Mouse (Mus musculus) adrenal gland, postnatal 4 days (tissue): ENCODE results near the gene Gcc1. TPM values are rescaled to one million over a fixed set of nuclear protein-coding genes. Genes with fewer than 3 reads are reported as not detected.

Experiments
- DNase-seq, 2 experiments: peaks; one replicate each; pipeline ENCODE4 v3.0.0; 2021 to 2022; ENCODE audit warnings: low spot score in 2 of 2, mixed read lengths in 2 of 2
- long read RNA-seq, 2 experiments: library from polyadenylated mRNA; stranded (forward); transcript quantifications; one replicate each; pipeline ENCODE4 v2.0.0; 2021
- total RNA-seq, 2 experiments: library from RNA; stranded (reverse); gene quantifications; 2 replicates each; pipeline ENCODE4 v1.2.3; 2021

Gene Gcc1
- total RNA-seq: 10 to 100 TPM; 17.3 to 20.6 TPM
- long read RNA-seq, experiment 1, full-length matches to known transcripts: 11 of 14 reads
- long read RNA-seq, experiment 1, partial matches to known transcripts: 0 of 14 reads
- long read RNA-seq, experiment 1, other reads (novel, unspliced or antisense): 3 of 14 reads
- long read RNA-seq, experiment 2, full-length matches to known transcripts: 40 of 46 reads
- long read RNA-seq, experiment 2, partial matches to known transcripts: 0 of 46 reads
- long read RNA-seq, experiment 2, other reads (novel, unspliced or antisense): 6 of 46 reads

DNA sequence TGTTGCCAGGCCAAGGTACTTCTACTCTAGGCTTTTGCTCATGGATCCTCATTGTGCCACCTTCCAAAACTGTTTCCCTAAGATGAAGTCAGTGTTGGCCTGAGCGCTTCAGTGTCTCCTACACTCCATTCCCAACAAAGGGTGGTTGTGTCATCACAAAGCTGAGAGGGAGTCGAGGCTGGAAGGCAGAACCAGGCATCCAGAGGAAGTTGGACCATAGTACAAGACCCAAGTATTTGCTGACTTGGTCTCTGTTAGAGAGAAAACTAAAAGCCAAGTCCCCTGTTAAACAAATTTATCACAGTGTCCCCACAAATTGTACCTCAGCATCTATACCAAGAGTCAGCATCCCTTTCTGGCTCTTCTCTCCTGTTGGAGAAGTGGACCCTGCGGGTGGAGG, at the start of gene Gcc1:
Gene Gcc1 (minus strand): TSS at position 101 of the 400 bp plus-strand sequence.
- no peak for DNase-seq

DNA sequence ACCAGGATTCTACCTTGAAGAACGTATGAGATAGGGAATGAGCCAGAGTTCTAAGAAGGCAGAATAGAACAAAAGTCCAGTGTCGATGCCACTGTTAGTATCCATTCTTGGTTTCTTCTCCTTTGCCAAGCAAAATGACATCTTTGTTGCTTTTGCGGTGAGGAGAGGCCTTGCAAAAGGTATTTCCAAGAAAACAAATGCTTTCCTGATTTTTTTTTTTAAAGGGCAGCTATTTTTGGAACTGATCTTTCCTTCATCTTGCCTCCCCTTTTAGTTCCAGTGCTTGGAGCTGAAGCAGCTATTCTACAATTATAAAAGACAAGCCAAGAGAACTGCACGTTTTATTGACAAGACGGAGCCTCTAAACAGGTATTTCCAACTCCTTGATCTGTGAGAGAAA, 46.6 kb upstream of the Gcc1 start, which contains the start of gene Snd1:
Gene Snd1 (plus strand): TSS at position 301 of the 400 bp plus-strand sequence.
- no peak for DNase-seq

DNA sequence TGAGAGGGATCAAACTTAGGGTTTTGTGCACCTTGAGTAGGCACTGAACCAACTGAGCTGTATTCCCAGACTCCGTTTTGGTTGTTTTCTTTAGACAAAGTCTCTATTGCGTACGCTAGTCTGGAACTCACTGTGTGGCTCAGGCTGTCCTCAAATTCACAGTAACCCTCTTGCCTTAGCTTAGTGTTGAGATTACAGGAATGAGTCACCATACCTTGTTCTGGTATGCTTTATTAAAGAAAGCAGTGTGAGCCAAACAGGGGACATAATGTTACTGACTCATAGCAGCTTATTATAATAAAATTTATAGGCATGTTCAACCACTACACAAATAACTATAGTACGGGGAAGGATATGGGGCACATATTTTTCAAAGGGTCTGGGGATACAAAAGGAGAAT, 46.0 kb upstream of the Gcc1 start:
- no peak for DNase-seq

DNA sequence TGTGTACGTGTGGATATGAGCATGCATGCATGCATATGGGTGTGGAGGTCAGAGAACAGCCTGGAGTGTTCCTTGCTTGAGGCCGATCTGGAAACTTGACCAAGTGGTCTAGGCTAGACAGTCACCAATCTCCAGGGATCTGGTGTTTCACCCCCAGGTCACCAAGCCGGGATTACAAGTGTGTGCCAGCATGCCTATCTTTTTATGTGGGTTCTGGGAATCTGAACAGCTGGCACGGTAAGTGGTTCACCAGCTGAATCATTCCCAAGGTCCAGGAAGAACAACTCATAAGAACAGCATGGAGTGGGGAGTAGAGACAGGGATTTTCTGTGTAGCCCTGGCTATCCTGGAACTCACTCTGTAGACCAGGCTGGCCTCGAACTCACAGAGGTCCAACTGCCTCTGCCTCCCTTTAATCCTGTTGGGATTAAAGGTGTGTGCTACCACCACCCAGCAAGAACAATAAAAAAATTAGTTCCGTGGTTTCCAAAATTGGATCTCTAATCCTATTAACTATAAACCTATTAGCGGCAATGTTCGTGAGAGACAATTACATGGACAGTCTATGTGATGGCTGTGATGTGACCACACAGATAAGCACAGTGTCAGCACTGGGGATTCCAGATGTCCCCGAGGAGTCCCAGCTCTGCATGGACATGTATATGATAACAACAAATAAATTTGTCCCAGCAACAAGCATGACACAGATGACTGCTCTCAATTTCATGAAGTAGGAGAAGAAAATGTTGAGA, 43.3 kb upstream of the Gcc1 start:
- no peak for DNase-seq

DNA sequence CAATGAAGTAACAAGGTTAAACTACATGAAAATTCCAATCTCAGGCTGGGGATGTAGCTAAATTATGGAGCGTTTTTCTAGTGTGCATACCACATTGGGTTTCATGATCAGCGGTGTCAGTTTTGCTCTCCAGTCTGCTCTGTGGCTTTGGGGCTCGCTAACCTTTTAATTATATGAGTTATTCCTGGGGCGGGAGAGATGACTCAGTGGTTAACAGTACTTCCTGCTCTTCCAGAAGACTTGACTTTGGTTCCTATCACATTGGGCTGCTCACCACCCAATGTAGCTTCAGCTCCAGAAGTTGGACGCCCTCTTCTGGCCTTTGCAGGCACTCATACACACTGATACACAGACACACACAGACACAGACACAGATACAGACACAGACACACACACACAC, 42.4 kb upstream of the Gcc1 start:
- no peak for DNase-seq

DNA sequence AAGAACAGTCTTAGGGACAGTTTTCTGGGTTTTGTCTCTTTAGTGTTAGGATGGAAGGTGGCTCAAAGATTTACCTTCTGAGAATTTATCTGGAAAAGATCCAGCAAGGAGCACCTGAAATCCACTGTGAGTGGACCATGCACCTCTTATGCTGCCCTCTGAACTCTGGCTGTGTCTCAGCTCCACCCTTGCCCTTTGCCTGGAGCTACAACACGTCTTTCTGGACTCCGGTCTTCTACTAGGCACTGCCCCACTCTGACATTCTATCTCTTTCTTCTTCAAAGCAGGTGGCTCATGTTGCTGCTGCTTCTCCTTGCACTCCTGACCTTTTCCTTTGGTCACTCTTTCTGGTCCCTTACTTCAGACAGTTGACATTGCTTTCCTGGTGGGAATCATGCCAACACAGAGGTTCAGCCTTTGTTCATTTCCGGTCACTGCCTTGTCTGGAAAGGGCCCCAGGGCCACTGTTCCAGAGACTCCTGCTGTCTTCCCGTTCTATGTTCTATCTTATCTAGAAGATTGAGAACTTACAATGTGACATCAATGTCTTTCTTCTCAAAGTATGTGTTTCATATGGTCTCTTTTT, 41.9 kb upstream of the Gcc1 start:
- DNase-seq: no peak

DNA sequence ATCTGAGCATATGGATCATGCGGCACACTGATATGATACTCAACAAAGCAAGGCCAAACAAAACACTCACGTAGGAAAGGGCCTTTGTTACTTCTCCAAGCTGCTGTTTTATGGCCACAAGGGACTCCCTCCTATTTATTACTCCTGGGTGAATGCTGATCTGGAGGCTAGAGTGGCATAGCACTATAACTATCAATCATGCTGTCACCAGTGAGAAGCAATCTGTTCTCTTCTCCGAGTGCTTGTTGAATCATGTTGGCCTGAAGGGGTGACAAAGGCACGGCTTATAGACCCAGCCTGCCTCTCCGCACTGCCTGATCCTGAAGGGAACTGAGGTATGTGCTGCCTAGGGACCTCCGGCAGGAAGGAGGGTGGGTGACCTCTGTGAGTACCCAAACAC, 36.4 kb upstream of the Gcc1 start:
- DNase-seq: no peak

DNA sequence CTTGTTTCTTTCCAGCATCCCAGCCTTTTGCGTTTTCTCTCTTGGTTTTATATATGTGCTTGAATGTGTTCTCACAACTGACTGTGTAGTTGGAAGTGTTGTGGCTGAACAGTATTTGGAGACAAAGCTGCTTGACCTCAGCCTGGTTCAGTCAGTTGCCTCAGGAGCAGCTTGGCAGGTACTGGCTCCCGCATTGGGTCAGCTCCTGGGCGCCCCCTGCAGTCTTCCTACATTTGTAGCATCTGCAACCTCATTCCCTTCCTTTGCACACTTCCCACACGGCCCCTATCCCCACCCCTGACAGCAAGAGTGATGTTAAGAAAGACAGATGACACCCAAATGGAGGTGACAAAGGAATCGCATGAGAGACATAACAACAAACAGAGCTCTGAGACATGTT, 32.3 kb upstream of the Gcc1 start:
- DNase-seq: peak; percentile 18 to 41

DNA sequence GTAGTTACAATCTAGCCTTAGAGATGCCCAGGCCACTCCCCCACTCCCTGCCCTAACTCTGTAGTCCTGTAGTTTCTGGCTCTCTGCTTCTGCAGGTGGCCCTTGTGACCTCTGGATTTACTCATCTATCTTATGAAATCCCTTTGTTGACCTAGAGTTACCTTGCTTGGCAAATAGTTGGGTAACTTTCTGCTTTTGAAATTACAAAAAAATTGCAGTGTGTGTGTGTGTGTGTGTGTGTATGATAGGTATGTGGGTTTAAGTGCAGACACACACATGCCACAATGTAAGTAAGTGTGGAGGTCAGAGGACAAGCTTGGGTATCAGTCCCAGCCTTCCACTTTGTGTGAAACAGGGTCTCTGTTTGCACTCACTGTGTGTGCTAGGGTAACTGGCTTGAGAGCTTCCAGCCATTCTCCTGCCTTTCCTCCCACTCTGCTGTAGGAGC, 31.1 kb upstream of the Gcc1 start:
- DNase-seq: no peak

DNA sequence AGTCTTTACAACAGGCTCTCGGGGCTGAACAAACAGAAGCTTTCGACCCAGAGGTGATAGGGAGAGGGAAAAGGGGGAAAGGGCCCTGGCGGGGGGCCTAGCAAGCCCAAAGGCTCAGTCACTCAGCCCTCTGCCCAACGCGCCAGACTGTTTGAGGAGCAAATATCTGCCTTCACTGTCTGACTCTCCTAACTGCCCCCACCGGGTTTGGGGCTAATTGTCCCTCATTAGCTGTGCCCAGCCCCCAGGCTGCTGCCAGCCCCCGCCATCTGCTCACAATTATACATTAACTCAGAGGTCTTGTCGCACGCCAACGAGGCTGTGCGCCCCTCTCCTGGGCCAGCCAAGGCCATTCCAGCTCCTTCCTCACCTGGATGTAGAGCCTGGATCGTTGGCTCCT, 22.8 kb upstream of the Gcc1 start:
- no peak for DNase-seq

DNA sequence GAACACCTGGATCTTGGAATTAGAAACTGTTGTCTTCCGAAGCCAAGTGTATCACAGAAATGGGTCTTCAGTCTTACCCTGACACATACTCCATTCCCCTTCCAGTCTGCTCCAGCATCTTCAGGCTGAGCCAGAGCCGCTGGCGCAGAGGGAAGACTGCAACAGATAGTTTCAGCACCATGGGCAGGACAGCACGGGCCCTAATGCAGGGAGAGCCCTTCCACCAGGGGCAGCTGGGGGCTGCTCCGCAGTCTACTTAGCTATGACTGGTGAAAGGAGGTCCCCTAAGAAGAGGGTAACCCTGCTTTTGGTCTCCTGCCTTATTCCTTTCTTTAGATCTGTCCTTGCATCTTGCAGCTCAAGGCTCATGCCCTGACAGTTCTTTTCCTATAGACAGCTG, 22.3 kb upstream of the Gcc1 start:
- no peak for DNase-seq

DNA sequence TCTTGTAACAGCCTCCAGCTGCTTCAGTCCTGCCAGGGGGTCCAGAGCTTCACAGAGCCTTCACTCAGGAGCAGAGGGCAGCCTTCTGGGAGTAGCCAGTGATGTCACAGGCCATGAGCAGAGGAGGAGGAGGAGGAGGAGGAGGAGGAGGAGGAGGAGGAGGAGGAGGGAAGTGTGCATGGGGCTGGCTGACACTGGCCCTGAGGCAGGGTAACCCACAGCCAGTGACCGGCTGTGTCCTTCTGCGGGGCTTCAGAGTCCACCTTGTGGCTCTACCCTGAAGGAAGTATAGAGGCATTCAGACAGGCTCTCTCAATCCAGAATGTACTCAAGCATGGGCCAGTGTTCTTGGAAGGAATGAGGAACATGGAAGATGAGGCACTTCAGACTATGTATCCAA, 21.1 kb upstream of the Gcc1 start, which contains the start of gene Pax4:
Gene Pax4 (minus strand): TSS at position 101 of the 400 bp plus-strand sequence.
- DNase-seq: no peak

DNA sequence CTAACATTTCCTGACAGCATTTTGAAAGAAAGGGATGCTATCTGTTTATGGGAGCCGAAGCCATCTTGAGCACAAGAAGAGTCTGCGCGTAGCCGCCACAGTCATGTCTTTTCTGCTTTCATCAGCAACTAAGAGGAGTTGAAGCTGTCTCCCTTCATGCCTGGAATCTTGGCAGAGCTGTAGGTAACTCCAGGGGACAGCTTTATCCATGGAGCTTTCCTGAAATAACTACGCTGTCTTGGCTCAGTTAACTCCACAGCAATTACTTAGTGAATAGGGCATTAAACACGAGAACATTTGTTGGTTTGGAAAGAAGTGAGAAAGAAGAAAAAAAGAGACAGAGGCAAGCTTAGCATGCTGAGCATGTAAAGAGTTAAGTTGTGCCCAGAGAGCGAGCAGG, 19.7 kb upstream of the Gcc1 start:
- DNase-seq: no peak

DNA sequence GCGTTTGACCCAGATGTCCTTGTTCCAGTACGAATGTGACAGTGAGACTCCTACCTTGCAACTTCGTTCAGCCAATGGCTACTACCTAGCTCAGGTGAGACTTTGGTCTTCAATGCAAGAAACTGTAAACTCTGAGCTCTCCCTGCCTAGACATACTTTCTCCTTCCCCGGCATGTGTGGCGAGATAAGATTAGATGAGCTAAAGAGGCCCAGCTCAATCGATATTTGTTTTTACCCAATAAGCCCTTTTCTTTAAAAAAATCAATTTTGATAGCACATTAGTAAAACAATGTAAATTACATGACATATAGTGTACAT, 3.3 kb upstream of the Gcc1 start:
- DNase-seq: no peak

DNA sequence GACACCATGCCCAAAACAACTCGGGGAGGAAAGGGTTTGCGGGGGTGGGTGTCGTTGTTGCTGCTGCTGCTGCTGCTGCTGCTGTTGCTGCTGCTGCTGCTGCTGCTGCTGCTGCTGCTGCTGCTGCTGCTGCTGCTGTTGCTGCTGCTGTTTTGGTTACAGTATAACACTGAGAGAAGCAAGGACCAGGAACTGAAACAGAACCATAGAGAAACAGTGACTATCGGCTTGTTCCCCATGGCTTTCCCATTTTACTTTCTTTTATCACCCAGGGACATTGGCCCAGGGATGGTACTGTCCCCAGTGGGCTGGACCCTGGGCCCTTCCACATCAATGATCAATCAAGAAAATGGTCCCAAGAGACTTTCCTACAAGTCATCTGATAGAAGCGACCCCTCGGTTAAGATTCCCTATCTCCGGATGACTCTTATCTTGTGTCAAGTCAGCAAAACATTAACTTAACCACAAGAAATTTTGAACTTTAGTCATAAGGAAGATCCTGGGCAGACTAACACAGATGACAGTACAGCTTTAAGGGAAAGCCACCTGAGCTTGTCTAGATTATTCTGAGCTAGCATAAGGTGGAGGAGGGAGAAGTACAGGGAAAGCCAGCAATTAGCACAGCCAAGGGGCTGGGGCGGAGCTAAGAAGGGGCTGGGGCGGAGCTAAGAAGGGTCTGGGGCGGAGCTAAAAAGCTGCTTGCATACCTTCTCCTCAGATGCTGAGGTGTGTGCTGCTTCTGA, 2.8 kb upstream of the Gcc1 start:
- no peak for DNase-seq

DNA sequence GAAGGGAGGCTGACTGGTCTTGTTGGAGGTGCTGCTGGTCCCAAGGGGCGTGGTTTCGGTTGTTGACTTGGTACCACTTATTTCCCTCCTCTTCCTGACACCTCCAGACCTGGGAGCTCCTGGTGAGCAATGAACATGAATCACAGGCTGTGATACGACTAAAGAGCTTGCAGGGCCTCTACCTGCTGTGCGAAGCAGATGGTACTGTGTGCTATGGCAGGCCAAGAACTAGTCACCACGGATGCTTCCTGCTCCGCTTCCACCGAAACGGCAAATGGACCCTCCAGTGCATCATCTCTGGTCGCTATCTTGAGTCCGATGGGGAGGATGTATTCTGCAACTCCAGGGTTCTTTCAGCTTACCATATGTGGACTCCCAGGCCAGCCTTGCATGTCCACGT, 1.7 kb upstream of the Gcc1 start:
- no peak for DNase-seq

DNA sequence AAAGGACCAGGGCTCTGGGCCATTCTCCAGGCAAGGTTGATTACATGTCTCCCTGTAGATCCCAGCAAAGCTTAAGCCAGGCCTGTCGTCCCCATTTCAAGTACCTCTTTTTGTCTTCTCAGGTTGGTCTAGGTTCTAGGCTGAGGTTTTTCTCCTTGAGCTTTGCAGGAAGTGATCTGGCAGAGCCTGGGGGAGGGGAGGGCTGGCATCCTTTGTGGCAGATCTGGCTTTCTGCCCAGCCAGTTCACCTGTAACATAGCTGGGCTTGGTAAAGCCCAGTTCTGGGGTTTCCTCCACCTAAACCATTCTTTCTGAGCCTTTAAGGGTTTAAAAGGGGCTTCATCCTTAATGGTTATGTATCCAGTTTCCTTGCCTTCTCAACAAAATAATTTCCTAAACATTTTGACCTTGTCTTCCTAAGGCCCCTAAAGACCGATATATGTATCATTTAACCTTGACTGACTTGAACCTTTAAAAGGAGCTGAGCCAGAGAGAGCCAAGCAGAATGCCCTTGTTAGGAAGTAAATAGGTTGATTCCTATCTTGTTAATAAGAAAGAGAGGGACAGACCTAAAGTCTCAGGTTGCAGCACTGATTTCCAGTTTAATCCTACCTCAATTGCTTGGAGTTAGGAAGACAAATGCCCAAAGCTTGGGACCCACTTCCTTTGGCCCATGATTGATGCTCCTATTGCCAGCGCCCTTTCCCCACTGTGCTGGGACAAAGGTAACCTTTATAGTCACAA, 922 bp downstream of the Gcc1 start, which contains the start of gene Fscn3:
Gene Fscn3 (plus strand): TSS at position 694 of the 744 bp plus-strand sequence.
- no peak for DNase-seq

DNA sequence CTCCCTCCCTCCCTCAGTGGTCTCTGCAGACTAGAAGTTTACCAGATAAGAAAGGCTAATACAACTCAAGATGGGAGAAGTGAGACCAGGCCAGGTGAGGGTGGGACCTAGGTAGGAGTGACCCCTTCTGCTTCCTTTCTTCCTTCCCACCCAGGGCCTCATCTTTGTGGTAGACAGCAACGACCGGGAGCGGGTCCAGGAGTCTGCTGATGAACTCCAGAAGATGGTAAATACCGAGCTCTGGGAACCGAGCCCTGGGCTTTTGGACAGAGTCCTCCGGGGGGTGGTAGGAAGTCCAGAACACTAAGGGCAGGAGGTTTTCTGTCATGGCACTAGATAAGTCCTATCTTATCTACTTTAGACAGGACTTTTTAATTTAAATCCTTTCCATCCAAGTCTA, 3.2 kb downstream of the Gcc1 start:
- no peak for DNase-seq

DNA sequence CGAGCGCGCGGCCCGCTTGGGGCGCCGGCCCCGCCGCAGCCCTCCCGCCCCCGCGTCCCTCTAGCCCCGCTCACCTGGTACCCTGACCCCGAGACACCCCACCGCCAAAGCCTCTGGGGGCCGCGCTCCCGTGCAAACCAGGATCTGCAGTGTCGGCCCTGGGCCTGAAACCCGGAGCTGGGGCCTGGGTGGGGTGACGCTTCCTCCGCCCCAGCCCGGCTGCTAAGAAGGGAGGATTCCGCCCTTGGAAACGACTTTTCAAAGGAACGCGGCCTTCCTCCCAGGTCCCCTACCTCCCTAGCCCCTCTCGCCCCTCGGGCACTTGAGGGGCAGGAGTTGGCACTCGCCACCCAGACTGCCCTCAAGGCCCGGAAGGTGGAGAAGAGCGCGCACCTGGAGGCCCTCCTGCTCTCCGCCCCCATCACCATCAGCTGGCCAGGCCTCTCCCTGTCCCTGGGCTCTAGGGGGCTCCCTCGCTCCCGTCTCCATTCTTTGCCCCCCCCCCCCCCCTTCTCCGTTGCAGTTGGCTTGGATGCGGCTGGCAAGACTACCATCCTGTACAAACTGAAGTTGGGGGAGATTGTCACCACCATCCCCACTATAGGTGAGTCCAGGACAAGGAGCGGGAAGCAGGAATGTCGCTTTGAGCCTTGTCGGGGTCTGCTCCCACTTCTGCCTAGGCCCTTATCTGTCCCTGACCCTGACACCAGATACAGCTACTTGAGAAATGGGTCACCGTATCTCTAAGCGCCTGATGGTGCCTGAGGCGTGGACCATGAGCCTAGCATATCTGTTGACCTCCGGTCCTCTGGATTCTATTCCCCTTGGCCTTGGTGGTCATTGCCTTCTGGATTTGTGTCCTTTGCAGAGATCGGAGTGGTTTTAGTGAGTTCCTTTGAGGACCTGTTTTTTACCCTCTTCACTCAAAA, 4.2 kb downstream of the Gcc1 start:
- peak; percentile 14 to 39 for DNase-seq

DNA sequence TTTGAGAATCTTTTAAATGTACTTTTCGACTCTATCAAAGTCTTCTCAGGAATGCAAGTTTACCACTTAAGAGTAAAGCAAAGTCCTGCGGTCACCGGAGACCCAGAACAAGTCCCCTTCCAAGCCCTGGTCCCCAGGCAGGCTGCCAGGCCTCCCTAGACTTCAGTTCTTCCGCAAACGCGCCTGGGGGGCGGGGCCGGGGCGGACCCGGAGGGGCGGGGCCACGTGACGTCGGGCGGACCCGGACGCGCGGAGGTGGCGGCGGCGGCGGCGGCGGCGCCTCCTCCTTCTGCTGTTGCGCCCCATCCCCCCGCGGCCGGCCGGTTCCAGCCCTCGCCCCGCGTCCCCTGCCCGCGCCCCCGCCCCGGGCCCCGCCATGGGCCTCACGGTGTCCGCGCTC, 4.9 kb downstream of the Gcc1 start, which contains the start of gene Arf5:
Gene Arf5 (plus strand): TSS at position 248 of the 400 bp plus-strand sequence.
- DNase-seq: peak; percentile 87 to 96
